Mouse (Mus musculus) heart, embryonic 11.5 days (tissue): ENCODE measurements at regions not wholly inside any gene's neighbourhood (a gene's known extent, or its start where the extent isn't known, plus 50 kb on each side); places are given as distances from the start of the nearest gene placed in this dataset.
"Not testable (repeated sequence)": the region's sequence is repeated elsewhere in the genome, so short reads cannot be mapped to it uniquely, and the experiment has no call there.

ENCODE experiments used
- ATAC-seq: fragments of 200-750 bp; cut with Nextera tagmentation; replicated peaks from 2 replicates; pipeline ENCODE4 v1.8.0; 2017; ENCODE audit warnings: moderate library complexity; ENCODE audit not compliant: insufficient number of reproducible peaks, low FRiP score, low TSS enrichment
- H3K27ac ChIP-seq: fragments of 300-500 bp; sonication (generic); 2 replicates; pipeline ENCODE4 v1.5.1; 2014; ENCODE audit warnings: mild to moderate bottlenecking, low read depth, low read length
- H3K27me3 ChIP-seq: fragments of 300-500 bp; sonication (generic); 2 replicates; pipeline ENCODE4 v1.6.1; 2014; ENCODE audit warnings: mild to moderate bottlenecking, low read length, mixed read lengths; ENCODE audit not compliant: control insufficient read depth, insufficient read depth
- H3K36me3 ChIP-seq: fragments of 300-500 bp; sonication (generic); 2 replicates; pipeline ENCODE4 v1.6.1; 2014; ENCODE audit warnings: mild to moderate bottlenecking, low read length, moderate library complexity, mixed read lengths; ENCODE audit not compliant: control insufficient read depth, insufficient read depth
- H3K4me1 ChIP-seq: fragments of 300-500 bp; sonication (generic); 2 replicates; pipeline ENCODE4 v1.6.1; 2014; ENCODE audit warnings: low read length; ENCODE audit not compliant: control insufficient read depth, insufficient read depth
- H3K4me2 ChIP-seq: fragments of 300-500 bp; sonication (generic); 2 replicates; pipeline ENCODE4 v1.6.1; 2014; ENCODE audit warnings: mild to moderate bottlenecking, moderate library complexity
- H3K4me3 ChIP-seq: fragments of 300-500 bp; sonication (generic); 2 replicates; pipeline ENCODE4 v1.5.1; 2014; ENCODE audit warnings: low read depth, low read length
- H3K9ac ChIP-seq: fragments of 300-500 bp; sonication (generic); 2 replicates; pipeline ENCODE4 v1.6.1; 2014; ENCODE audit warnings: mild to moderate bottlenecking, low read depth, low read length, moderate library complexity
- H3K9me3 ChIP-seq: fragments of 300-500 bp; sonication (generic); replicated peaks from 2 replicates; pipeline ENCODE4 v1.6.1; 2016; ENCODE audit warnings: low read length; ENCODE audit not compliant: control insufficient read depth
- WGBS: fragments of 180-500 bp; shearing (Covaris S2); extraction: QIAGEN DNeasy Blood & Tissue Kit; methylation state at CpG from one replicate; pipeline ENCODE4 v1.1.7; 2014; ENCODE audit not compliant: insufficient replicate concordance; 5-methylcytosine and 5-hydroxymethylcytosine counted together

GRCm38 (mm10) chr13:99663422-99663821 is 147.1 kb upstream of the Map1b start:
- H3K9me3 ChIP-seq, H3K4me3 ChIP-seq, H3K4me2 ChIP-seq, H3K36me3 ChIP-seq, H3K27ac ChIP-seq, ATAC-seq, H3K4me1 ChIP-seq, H3K9ac ChIP-seq, H3K27me3 ChIP-seq: not testable (repeated sequence)
- 84% methylated on average over 12 of the region's 12 CpGs for WGBS

- no peak overlapping the region for H3K4me3 ChIP-seq
- no peak overlapping the region for H3K4me2 ChIP-seq
- no peaks in the 10 kb centered on the region for H3K36me3 ChIP-seq
- H3K9ac ChIP-seq = 0 out of 2 replicates have a peak overlapping the region, but pooled peaks have one; percentile 34
- H3K27ac ChIP-seq = no peak overlapping the region
- whole genome bisulfite sequencing = 42% methylated on average over 6 of the region's 6 CpGs
- peaks cover 14% of the 10 kb centered on the region for H3K4me1 ChIP-seq
- H3K27me3 ChIP-seq = no peaks in the 10 kb centered on the region
- no peaks in the 10 kb centered on the region for H3K9me3 ChIP-seq
- ATAC-seq = no peak
Observed at GRCm38 (mm10) chr13:99647661-99648204, 131.4 kb upstream of the Map1b start.

GRCm38 (mm10) chr13:99644771-99645170 is 128.4 kb upstream of the Map1b start:
- Histone ChIP-seq H3K9me3 (no peaks in the 10 kb centered on the region), H3K27ac (no peak overlapping the region), H3K4me3 (no peak overlapping the region), H3K36me3 (no peaks in the 10 kb centered on the region), H3K4me2 (no peak overlapping the region), H3K27me3 (no peaks in the 10 kb centered on the region), H3K4me1 (peaks cover 21% of the 10 kb centered on the region), H3K9ac (no peak overlapping the region)
- 75% methylated on average over 1 of the region's 1 CpGs for WGBS
- no peak for ATAC-seq

- Histone ChIP-seq H3K4me2 (peak overlapping the region; percentile 19; the same call in 1 of the 2 replicates), H3K9me3 (no peaks in the 10 kb centered on the region), H3K36me3 (no peaks in the 10 kb centered on the region), H3K9ac (no peak overlapping the region), H3K27me3 (no peaks in the 10 kb centered on the region), H3K27ac (peak overlapping the region; percentile 29), H3K4me3 (no peak overlapping the region), H3K4me1 (peaks cover 21% of the 10 kb centered on the region)
- ATAC-seq = no peak
- 22% methylated on average over 5 of the region's 5 CpGs for WGBS
Observed at GRCm38 (mm10) chr13:99642811-99643210, 126.5 kb upstream of the Map1b start.

DNA sequence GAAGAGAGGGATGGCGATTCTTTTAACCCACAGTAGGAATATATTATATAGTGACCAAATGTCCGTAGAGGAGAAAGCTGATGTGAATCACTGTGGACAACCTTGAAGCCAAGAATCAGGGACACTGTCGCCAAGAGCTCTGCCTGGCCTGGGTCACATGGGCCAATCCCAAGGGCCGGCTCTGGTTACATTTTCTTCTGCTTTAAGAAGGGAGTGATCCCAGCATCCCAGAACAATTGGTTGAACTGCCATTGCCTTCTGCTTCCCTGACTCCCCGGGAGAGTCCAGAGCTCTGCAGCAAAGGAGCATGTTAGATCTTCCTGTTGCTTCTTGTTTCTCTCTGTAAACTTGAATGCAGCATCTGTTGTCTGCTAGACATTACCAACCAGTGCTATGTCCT is 126.0 kb upstream of the Map1b start:
- no peaks in the 10 kb centered on the region for H3K27me3 ChIP-seq
- WGBS = 56% methylated on average over 5 of the region's 5 CpGs
- no peak overlapping the region for H3K4me3 ChIP-seq
- no peak for ATAC-seq
- no peak overlapping the region for H3K9ac ChIP-seq
- peak overlapping the region; percentile 29 for H3K27ac ChIP-seq
- no peaks in the 10 kb centered on the region for H3K9me3 ChIP-seq
- no peak overlapping the region for H3K4me2 ChIP-seq
- no peaks in the 10 kb centered on the region for H3K36me3 ChIP-seq
- H3K4me1 ChIP-seq = peaks cover 16% of the 10 kb centered on the region

DNA sequence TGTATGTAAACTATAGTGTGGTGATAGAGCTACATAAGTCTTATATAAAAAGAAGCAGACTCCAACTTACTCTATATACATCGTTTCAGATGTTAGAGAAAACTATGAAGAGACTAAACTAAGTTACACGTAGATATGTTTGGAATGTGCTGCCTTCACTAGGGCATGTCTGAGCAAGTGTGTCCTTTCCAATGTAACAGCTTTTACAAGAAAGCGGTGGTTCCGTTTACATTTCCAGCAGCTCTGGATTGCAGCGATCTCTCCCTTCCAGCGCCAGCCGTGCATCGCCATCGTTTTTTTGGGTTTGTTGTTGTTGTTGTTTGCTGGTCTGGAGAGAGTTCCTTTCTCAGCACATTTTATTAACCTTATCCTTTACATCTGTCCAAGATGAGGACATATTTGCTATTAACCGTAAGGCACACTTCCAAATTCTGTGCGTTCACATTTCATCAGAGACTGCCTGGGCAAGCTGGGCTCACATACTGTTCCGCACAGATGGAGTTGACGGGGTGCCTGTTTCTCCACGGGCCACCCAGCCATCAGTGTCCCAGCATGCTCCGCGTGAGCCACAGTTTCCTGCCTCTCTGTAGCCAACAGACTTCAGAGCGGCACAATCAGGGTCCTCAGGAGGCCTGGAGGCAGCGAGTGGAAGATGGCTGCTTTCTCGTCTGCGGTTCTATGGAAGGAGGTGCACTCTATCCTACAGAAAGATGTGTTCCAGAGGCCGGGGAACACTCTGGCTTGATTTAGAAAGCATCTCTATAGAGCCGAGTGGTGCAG is 125.2 kb upstream of the Map1b start:
- Histone ChIP-seq H3K4me1 (peaks cover 16% of the 10 kb centered on the region), H3K9ac (no peak overlapping the region), H3K4me3 (no peak overlapping the region), H3K9me3 (no peaks in the 10 kb centered on the region), H3K27me3 (no peaks in the 10 kb centered on the region), H3K27ac (no peak overlapping the region; the same call in 1 of the 2 replicates), H3K36me3 (no peaks in the 10 kb centered on the region), H3K4me2 (no peak overlapping the region)
- 76% methylated on average over 22 of the region's 22 CpGs for WGBS
- ATAC-seq = no peak

GRCm38 (mm10) chr13:99632706-99633105 is 116.4 kb upstream of the Map1b start:
- no peak overlapping the region for H3K27ac ChIP-seq
- no peaks in the 10 kb centered on the region for H3K27me3 ChIP-seq
- H3K4me3 ChIP-seq = no peak overlapping the region
- 68% methylated on average over 5 of the region's 5 CpGs for WGBS
- no peak for ATAC-seq
- H3K9ac ChIP-seq = no peak overlapping the region
- H3K4me2 ChIP-seq = no peak overlapping the region
- H3K4me1 ChIP-seq = 0 out of 2 replicates have a peak, but pooled peaks cover 4% of the 10 kb centered on the region
- no peaks in the 10 kb centered on the region for H3K9me3 ChIP-seq
- no peaks in the 10 kb centered on the region for H3K36me3 ChIP-seq

GRCm38 (mm10) chr13:99630800-99631199 is 114.5 kb upstream of the Map1b start:
- WGBS = 72% methylated on average over 3 of the region's 3 CpGs
- Histone ChIP-seq H3K4me2 (no peak overlapping the region), H3K4me3 (no peak overlapping the region), H3K27ac (no peak overlapping the region), H3K9me3 (no peaks in the 10 kb centered on the region), H3K27me3 (no peaks in the 10 kb centered on the region), H3K36me3 (no peaks in the 10 kb centered on the region), H3K9ac (no peak overlapping the region), H3K4me1 (0 out of 2 replicates have a peak, but pooled peaks cover 4% of the 10 kb centered on the region)
- ATAC-seq = no peak

DNA sequence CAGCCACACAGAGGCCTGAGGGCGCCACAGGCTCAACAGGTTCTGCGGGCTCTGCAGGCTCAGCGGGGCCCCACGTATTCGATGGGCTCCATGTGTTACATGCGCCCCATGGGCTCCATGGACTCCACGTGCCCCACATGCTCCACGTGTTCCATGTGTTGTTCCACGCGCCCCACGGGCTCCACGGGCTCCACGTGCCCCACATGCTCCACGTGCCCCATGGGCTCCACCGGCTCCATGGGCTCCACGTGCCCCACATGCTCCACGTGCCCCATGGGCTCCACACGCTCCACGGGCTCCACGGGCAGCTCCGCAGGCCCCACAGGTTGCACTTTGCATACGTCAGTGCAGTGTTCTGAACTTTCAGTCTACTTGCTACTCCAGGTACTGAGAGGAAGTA is 114.0 kb upstream of the Map1b start:
- H3K4me1 ChIP-seq = 0 out of 2 replicates have a peak, but pooled peaks cover 4% of the 10 kb centered on the region
- no peak for ATAC-seq
- WGBS = 88% methylated on average over 22 of the region's 22 CpGs
- H3K27ac ChIP-seq = no peak overlapping the region
- H3K36me3 ChIP-seq = no peaks in the 10 kb centered on the region
- H3K9ac ChIP-seq = no peak overlapping the region
- no peaks in the 10 kb centered on the region for H3K27me3 ChIP-seq
- H3K4me3 ChIP-seq = no peak overlapping the region
- H3K9me3 ChIP-seq = no peaks in the 10 kb centered on the region
- no peak overlapping the region for H3K4me2 ChIP-seq
